Mouse (Mus musculus): ENCODE measurements at regions not wholly inside any gene's neighbourhood (a gene's known extent, or its start where the extent isn't known, plus 50 kb on each side); places are given as distances from the start of the nearest gene placed in this dataset.
A peak's percentile ranks its signal among the peaks of the same experiment; 100 is the strongest.

- DNase-seq (ENCODE audit: low read depth) = no peak
- no peak for TF ChIP-seq CTCF (IDR thresholded peaks at IDR 0.05; ENCODE audit: borderline replicate concordance, extremely low read depth, insufficient read depth, insufficient read length)
Measured at GRCm38 (mm10) chr14:87297160-87297559, 119.3 kb upstream of the Tdrd3 start.

- no peak for TF ChIP-seq POLR2A (IDR thresholded peaks at IDR 0.05; ENCODE audit: borderline replicate concordance, extremely low read depth, insufficient read depth, insufficient read length, poor library complexity, severe bottlenecking)
- TF ChIP-seq CTCF (IDR thresholded peaks at IDR 0.05; ENCODE audit: borderline replicate concordance, extremely low read depth, insufficient read depth, insufficient read length) = no peak
- no peak for DNase-seq (ENCODE audit: low read depth)
Measured at GRCm38 (mm10) chr14:87300838-87301237, 115.6 kb upstream of the Tdrd3 start.

- TF ChIP-seq CTCF (IDR thresholded peaks at IDR 0.05; ENCODE audit: borderline replicate concordance, extremely low read depth, insufficient read depth, insufficient read length) = no peak
- TF ChIP-seq POLR2A (IDR thresholded peaks at IDR 0.05; ENCODE audit: borderline replicate concordance, extremely low read depth, insufficient read depth, insufficient read length, poor library complexity, severe bottlenecking) = no peak
- DNase-seq (ENCODE audit: low read depth) = no peak
Measured at GRCm38 (mm10) chr14:87301564-87301963, 114.9 kb upstream of the Tdrd3 start.

DNA sequence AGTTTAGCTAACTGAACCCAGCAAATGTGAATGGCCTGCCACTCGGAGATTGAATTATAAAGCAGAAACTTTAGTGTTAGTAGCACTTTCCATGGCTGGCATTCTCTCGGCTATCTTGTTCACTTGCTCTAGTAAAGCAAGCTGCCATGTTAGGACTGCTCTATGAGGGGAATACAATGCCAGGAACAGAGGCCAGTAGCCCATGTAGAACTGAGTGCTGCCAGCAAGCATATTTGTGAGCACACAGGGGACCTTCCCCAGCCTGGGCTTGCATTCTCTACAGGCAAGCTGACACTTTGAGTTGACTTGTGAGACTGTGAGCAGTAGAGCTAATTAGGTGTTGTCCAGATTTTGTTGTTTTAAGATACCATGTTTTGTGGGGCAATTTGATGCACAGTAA, 111.0 kb upstream of the Tdrd3 start:
- DNase-seq (ENCODE audit: low read depth) = no peak
- TF ChIP-seq POLR2A (IDR thresholded peaks at IDR 0.05; ENCODE audit: borderline replicate concordance, extremely low read depth, insufficient read depth, insufficient read length, poor library complexity, severe bottlenecking) (no peak), CTCF (IDR thresholded peaks at IDR 0.05; ENCODE audit: borderline replicate concordance, extremely low read depth, insufficient read depth, insufficient read length) (no peak)

GRCm38 (mm10) chr14:87306011-87306410, 110.4 kb upstream of the Tdrd3 start:
- no peak for TF ChIP-seq POLR2A (IDR thresholded peaks at IDR 0.05; ENCODE audit: borderline replicate concordance, extremely low read depth, insufficient read depth, insufficient read length, poor library complexity, severe bottlenecking)
- TF ChIP-seq CTCF (IDR thresholded peaks at IDR 0.05; ENCODE audit: borderline replicate concordance, extremely low read depth, insufficient read depth, insufficient read length) = no peak
- peak; percentile 36 for DNase-seq (ENCODE audit: low read depth)

GRCm38 (mm10) chr14:87308016-87308415, 108.4 kb upstream of the Tdrd3 start:
- peak; percentile 62 for DNase-seq (ENCODE audit: low read depth)
- TF ChIP-seq POLR2A (IDR thresholded peaks at IDR 0.05; ENCODE audit: borderline replicate concordance, extremely low read depth, insufficient read depth, insufficient read length, poor library complexity, severe bottlenecking) (no peak), CTCF (IDR thresholded peaks at IDR 0.05; ENCODE audit: borderline replicate concordance, extremely low read depth, insufficient read depth, insufficient read length) (no peak)

DNA sequence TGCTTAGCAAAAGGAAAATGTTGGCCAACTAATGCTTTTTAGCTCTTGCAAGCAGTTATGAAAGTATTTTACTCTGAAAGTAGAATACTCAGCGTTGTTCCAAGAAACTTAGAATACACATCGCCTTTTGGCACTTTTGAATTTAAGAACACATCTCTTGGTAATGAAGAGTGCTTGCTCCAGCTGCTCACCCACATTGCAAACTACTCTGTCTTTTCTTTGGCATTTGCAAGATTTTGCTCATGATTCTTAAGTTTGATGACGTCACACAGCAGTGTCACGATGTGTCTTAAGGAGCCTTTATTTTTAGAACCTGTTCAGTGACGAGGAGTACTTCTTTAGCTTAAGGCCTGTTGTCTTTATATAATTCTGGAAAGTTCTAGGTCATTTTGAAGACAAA, 104.1 kb upstream of the Tdrd3 start:
- no peak for TF ChIP-seq CTCF (IDR thresholded peaks at IDR 0.05; ENCODE audit: borderline replicate concordance, extremely low read depth, insufficient read depth, insufficient read length)
- TF ChIP-seq POLR2A (IDR thresholded peaks at IDR 0.05; ENCODE audit: borderline replicate concordance, extremely low read depth, insufficient read depth, insufficient read length, poor library complexity, severe bottlenecking) = no peak
- DNase-seq (ENCODE audit: low read depth) = no peak

GRCm38 (mm10) chr14:87314999-87315732, 101.3 kb upstream of the Tdrd3 start:
- peak; percentile 67; the same call in 1 of the 2 replicates for TF ChIP-seq CTCF (IDR thresholded peaks at IDR 0.05; ENCODE audit: borderline replicate concordance, extremely low read depth, insufficient read depth, insufficient read length)
- no peak for TF ChIP-seq POLR2A (IDR thresholded peaks at IDR 0.05; ENCODE audit: borderline replicate concordance, extremely low read depth, insufficient read depth, insufficient read length, poor library complexity, severe bottlenecking)
- DNase-seq (ENCODE audit: low read depth) = peak; percentile 94

GRCm38 (mm10) chr14:87327841-87328240, 88.6 kb upstream of the Tdrd3 start:
- TF ChIP-seq POLR2A (IDR thresholded peaks at IDR 0.05; ENCODE audit: borderline replicate concordance, extremely low read depth, insufficient read depth, insufficient read length, poor library complexity, severe bottlenecking) = no peak
- TF ChIP-seq CTCF (IDR thresholded peaks at IDR 0.05; ENCODE audit: borderline replicate concordance, extremely low read depth, insufficient read depth, insufficient read length) = no peak
- DNase-seq (ENCODE audit: low read depth) = no peak

DNA sequence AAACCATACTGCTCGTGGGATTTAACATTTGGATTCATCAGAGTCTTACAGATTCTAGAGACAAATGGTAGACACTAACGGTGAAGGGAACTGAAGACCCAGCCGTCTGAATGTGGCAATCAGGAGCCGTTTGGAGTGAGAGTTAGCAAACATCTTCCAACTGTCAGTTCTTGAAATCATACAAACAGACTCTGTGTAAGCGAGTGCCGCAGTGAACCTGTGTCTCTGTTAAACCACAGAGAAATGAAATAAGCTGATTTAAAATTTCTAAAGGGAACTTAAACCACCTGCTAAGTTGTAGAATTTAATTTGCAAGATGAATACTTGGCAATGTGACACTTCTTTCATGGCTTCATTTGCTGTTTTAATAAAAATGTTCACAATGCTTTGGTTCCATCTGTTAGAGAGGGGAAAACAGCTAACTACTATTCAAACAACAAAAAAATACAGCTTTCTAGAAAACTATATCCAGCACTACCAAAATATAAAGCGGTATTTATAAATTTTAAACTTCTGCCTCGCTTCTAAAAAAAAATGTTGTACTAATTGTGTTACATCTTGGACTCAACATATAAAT, 78.4 kb upstream of the Tdrd3 start:
- TF ChIP-seq CTCF (IDR thresholded peaks at IDR 0.05; ENCODE audit: borderline replicate concordance, extremely low read depth, insufficient read depth, insufficient read length) (no peak), POLR2A (IDR thresholded peaks at IDR 0.05; ENCODE audit: borderline replicate concordance, extremely low read depth, insufficient read depth, insufficient read length, poor library complexity, severe bottlenecking) (no peak)
- peak; percentile 69 for DNase-seq (ENCODE audit: low read depth)

- TF ChIP-seq CTCF (IDR thresholded peaks at IDR 0.05; ENCODE audit: borderline replicate concordance, extremely low read depth, insufficient read depth, insufficient read length) (no peak), POLR2A (IDR thresholded peaks at IDR 0.05; ENCODE audit: borderline replicate concordance, extremely low read depth, insufficient read depth, insufficient read length, poor library complexity, severe bottlenecking) (no peak)
- DNase-seq (ENCODE audit: low read depth) = peak; percentile 32
Measured at GRCm38 (mm10) chr14:87344540-87344939, 71.9 kb upstream of the Tdrd3 start.

DNA sequence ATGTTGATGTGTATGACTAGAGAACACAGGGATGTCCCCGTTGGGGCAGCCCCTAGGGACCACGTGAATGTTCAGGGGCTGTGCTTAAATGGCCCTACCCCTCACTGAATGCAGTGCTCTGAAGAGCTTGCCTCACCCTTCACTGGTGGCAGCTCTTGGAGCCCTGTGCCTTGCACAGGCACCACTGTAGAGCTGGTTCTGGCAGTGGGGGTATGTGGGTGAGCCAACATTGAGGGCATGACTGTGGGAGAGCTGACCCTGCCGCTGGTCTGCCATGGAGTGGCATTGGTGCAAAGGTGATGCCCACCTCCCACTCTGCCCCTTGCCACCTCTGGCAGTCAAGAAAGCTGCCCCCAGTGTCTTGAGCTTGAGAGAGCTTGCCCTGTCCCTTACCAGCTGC, 69.6 kb upstream of the Tdrd3 start:
- DNase-seq (ENCODE audit: low read depth) = no peak
- TF ChIP-seq POLR2A (IDR thresholded peaks at IDR 0.05; ENCODE audit: borderline replicate concordance, extremely low read depth, insufficient read depth, insufficient read length, poor library complexity, severe bottlenecking) (no peak), CTCF (IDR thresholded peaks at IDR 0.05; ENCODE audit: borderline replicate concordance, extremely low read depth, insufficient read depth, insufficient read length) (no peak)
